Mouse (Mus musculus) forebrain, embryonic 14.5 days (tissue): Measurements from ENCODE around the gene Ppp2r3a. TPM values are rescaled to one million over a fixed set of nuclear protein-coding genes. Genes with fewer than 3 reads are reported as not detected.

Experiments used
- ATAC-seq: fragments of 200-750 bp; cut with Nextera tagmentation; 2 replicates; pipeline ENCODE4 v1.8.0; 2017; ENCODE audit warnings: mild to moderate bottlenecking, moderate library complexity
- DNase-seq: peaks from one replicate; pipeline ENCODE4 v3.0.0-alpha.2; 2015; ENCODE audit warnings: low spot score
- H3K27ac ChIP-seq: fragments of 300-500 bp; sonication (generic); 2 replicates; pipeline ENCODE4 v1.5.1; 2014; ENCODE audit warnings: low read depth, mild to moderate bottlenecking, control low read depth, low read length, moderate library complexity
- H3K27me3 ChIP-seq: fragments of 300-500 bp; sonication (generic); replicated peaks from 2 replicates; pipeline ENCODE4 v1.6.1; 2014; ENCODE audit warnings: low read length, control low read depth, mixed read lengths; ENCODE audit not compliant: control insufficient read depth, insufficient read depth
- H3K36me3 ChIP-seq: fragments of 300-500 bp; sonication (generic); 2 replicates; pipeline ENCODE4 v1.6.1; 2014; ENCODE audit warnings: low read length, control low read depth; ENCODE audit not compliant: control insufficient read depth, insufficient read depth
- H3K4me1 ChIP-seq: fragments of 300-500 bp; sonication (generic); 2 replicates; pipeline ENCODE4 v1.6.1; 2014; ENCODE audit warnings: antibody characterized with exemption, low read length, control low read depth; ENCODE audit not compliant: control insufficient read depth, insufficient read depth
- H3K4me2 ChIP-seq: fragments of 300-500 bp; sonication (generic); 2 replicates; pipeline ENCODE4 v1.6.1; 2014; ENCODE audit warnings: mild to moderate bottlenecking, control low read depth, low read length
- H3K4me3 ChIP-seq: fragments of 300-500 bp; sonication (generic); 2 replicates; pipeline ENCODE4 v1.5.1; 2014; ENCODE audit warnings: low read depth, low read length, control low read depth
- H3K9ac ChIP-seq: fragments of 300-500 bp; sonication (generic); 2 replicates; pipeline ENCODE4 v1.6.1; 2014; ENCODE audit warnings: mild to moderate bottlenecking, low read length, control low read depth, moderate library complexity
- H3K9me3 ChIP-seq: fragments of 300-500 bp; sonication (generic); replicated peaks from 2 replicates; pipeline ENCODE4 v1.6.1; 2016; ENCODE audit warnings: low read length, control low read depth, mixed read lengths; ENCODE audit not compliant: control insufficient read depth
- WGBS: fragments of 180-500 bp; shearing (Covaris S2); extraction: QIAGEN DNeasy Blood & Tissue Kit; methylation state at CpG from one replicate; pipeline ENCODE4 v1.1.7; 2014; 5-methylcytosine and 5-hydroxymethylcytosine counted together
- polyA plus RNA-seq: library from polyadenylated mRNA; unstranded; fragments of >200 nt; fragmentation: Nextera tagmentation; extraction: Ambion mirVana; gene quantifications from 2 replicates; pipeline ENCODE4 v1.2.1, GENCODE M21; 2014

Ppp2r3a gene
- polyA plus RNA-seq, 1 experiment from 2014 or later, result 20.6 TPM

DNA sequence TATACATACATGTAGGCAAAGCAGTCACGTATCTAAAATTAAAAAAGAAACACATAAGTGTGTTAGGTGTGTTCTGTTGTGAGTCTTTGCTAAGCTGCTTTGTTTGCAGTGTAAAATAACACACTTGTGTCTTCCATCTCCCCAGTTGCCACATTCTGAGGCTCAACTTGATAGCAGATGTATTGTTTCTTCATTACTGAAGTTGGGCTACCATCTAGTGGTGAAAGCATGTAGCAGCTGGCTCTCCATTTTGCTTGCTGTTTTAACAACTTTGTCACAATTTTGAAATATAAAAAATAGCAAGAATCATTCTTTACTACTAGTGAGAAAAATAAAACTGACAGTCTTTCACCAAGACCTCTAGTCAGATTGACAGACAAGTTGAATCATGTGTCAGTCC, 92.2 kb downstream of the Ppp2r3a start:
- no peak overlapping the region for H3K4me2 ChIP-seq
- no peaks in the 10 kb centered on the region for H3K27me3 ChIP-seq
- ATAC-seq, result no peak
- H3K9me3 ChIP-seq, result no peaks in the 10 kb centered on the region
- H3K4me1 ChIP-seq, result no peaks in the 10 kb centered on the region
- WGBS, result 88% methylated on average over 1 of the region's 1 CpGs
- H3K4me3 ChIP-seq, result no peak overlapping the region
- H3K27ac ChIP-seq, result no peak overlapping the region
- no peaks in the 10 kb centered on the region for H3K36me3 ChIP-seq
- DNase-seq, result peak; percentile 80
- no peak overlapping the region for H3K9ac ChIP-seq

DNA sequence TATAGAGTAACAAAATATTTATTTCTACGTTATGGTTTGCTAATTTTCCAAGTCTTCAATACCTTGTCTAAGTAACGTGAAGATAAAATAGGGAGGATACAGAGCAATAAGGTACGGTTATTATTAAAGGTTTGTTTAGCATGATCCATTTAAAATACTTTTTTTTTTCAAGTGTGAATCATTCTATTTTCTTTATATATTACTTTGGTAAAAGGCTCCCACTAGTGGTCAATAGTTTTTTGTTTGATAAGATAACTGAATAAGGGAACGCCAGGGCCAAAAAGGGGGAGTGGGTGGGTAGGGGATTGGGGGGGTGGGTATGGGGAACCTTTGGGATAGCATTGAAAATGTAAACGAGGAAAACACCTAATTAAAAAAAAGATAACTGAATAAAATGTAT, 98.7 kb downstream of the Ppp2r3a start:
- DNase-seq (peak; percentile 39), ATAC-seq (no peak)
- H3K36me3 ChIP-seq, result no peaks in the 10 kb centered on the region
- H3K9ac ChIP-seq, result no peak overlapping the region
- no peaks in the 10 kb centered on the region for H3K27me3 ChIP-seq
- H3K4me2 ChIP-seq, result no peak overlapping the region
- no peak overlapping the region for H3K4me3 ChIP-seq
- no peak overlapping the region for H3K27ac ChIP-seq
- H3K9me3 ChIP-seq, result no peaks in the 10 kb centered on the region
- 69% methylated on average over 5 of the region's 5 CpGs for WGBS
- no peaks in the 10 kb centered on the region for H3K4me1 ChIP-seq

DNA sequence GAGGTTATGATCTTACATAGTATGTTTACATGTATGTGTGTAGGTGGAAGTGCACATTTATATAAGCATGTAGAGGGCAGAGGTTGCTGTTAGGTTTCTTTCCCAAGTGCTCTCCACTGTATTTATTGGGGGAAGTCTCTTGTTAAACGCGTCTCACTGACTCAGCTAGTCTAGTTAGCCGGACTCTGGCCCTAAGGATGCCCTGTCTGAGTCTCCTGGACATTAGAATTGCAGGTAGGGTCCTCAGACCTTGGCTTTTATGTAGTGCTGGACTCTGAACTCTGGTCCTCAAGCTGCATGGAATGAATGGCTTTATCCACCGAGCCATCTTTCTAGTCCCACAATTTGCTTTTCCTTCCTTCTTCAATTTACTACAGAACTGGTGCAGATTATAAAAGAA, 108.0 kb downstream of the Ppp2r3a start:
- Histone ChIP-seq H3K9me3 (no peaks in the 10 kb centered on the region), H3K9ac (no peak overlapping the region), H3K4me1 (no peaks in the 10 kb centered on the region), H3K36me3 (peaks cover 11% of the 10 kb centered on the region), H3K27me3 (no peaks in the 10 kb centered on the region), H3K27ac (no peak overlapping the region), H3K4me2 (no peak overlapping the region), H3K4me3 (no peak overlapping the region)
- no peak for DNase-seq
- no peak for ATAC-seq
- over 99% methylated on average over 4 of the region's 4 CpGs for WGBS

DNA sequence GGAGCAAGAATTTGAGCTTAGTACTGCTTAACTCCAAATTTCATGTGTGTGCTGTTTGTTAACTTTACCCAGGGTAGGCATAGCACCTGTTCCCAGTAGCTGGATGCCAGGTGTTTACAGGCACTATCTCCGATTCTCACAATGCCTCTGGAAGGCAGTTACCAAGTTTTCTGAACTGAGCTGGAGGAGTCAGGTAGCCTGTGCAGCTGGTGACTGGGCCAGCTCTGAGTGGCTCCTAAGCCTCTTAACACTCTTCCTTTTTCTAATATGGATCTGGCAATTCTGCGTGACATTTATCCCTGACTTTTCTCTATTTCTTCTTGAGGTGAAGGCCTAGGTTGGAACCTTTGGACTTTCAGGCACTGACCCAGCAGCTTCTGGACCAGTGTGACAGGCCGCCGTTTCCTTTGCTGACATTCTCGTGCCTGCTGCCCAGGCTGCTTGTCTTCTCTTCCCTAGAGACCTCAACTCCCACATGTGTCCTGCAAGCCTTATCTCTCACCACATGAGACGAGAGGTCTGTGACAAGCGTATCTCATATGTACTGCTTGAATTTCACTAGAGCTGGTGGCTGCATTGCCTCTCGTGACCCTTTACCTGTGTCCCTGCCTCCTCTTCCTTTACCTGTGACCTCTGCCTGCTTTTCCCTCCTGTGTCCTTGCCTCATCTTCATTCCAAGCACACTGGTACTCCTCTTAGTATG, 137.3 kb downstream of the Ppp2r3a start:
- Histone ChIP-seq H3K27me3 (no peaks in the 10 kb centered on the region), H3K36me3 (no peaks in the 10 kb centered on the region), H3K9ac (no peak overlapping the region), H3K4me1 (no peaks in the 10 kb centered on the region), H3K4me3 (no peak overlapping the region), H3K27ac (no peak overlapping the region), H3K4me2 (no peak overlapping the region), H3K9me3 (no peaks in the 10 kb centered on the region)
- ATAC-seq, result no peak
- DNase-seq, result no peak
- WGBS, result 91% methylated on average over 8 of the region's 8 CpGs

DNA sequence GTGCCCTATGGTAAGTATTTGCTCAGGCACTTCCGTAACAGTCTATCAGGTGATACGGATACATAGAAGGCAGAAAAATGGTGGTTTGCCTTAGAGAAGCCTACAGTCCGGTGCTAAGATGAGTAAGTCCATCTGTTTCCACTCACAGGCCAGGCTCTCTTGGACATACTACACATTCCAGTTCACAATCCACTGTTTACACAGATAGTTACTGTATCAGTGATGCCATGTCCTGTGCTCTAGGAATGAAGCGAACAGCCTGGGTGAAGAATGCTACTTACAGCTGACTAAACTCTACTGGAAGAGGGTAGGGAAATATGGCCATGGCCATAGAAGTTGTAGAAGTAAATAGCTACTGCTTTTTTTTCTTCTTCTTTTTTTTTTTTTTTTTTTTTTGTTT, 138.3 kb downstream of the Ppp2r3a start:
- no peaks in the 10 kb centered on the region for H3K9me3 ChIP-seq
- H3K4me3 ChIP-seq, result no peak overlapping the region
- H3K27me3 ChIP-seq, result no peaks in the 10 kb centered on the region
- no peaks in the 10 kb centered on the region for H3K36me3 ChIP-seq
- 91% methylated on average over 4 of the region's 4 CpGs for WGBS
- H3K4me1 ChIP-seq, result no peaks in the 10 kb centered on the region
- no peak for DNase-seq
- H3K4me2 ChIP-seq, result no peak overlapping the region
- H3K27ac ChIP-seq, result no peak overlapping the region
- no peak overlapping the region for H3K9ac ChIP-seq
- no peak for ATAC-seq

DNA sequence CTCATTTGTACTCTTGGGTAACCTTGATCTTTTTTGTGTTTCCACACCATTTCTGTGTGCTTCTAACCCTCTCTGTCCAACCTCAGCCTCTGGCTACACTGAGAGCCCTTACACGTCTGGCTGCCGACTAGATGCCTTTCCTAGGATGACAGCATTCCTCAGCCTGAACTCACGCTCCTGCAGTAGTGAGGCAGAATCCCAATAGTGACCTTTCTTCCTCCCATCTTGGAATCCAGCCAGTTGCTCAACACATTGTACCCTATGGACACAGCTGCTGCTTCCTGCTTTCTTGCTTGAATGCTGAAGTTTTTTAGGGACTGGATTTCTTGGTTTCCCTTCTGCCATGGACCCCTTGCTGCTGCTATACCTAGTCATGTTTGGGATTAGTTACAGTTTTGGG, 141.6 kb downstream of the Ppp2r3a start:
- Histone ChIP-seq H3K9me3 (no peaks in the 10 kb centered on the region), H3K4me1 (no peaks in the 10 kb centered on the region), H3K36me3 (peaks cover 19% of the 10 kb centered on the region; the same call in 1 of the 2 replicates), H3K27ac (no peak overlapping the region), H3K4me2 (no peak overlapping the region), H3K9ac (no peak overlapping the region), H3K4me3 (no peak overlapping the region), H3K27me3 (no peaks in the 10 kb centered on the region)
- DNase-seq (peak; percentile 48), ATAC-seq (no peak)
- 68% methylated on average over 3 of the region's 3 CpGs for whole genome bisulfite sequencing

DNA sequence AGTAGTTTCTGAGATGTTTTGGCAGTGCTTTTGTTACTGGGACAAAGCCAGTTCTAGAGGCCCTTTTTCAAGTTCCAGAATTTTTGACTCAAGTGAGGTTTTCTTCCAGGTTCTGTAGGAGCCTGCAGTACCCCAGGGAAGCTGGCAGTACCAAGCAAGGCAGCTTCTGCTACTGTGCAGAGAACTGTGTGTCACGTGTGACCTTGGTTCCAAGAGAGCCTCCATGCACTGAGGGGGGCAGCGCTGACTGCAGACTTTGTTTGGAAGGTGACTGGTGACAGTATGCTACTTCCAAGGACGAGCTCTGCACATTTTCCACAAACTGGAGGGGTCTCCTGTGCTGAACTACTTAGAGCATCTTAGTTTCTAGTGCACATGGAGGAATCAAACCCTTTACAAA, 144.2 kb downstream of the Ppp2r3a start:
- no peak overlapping the region for H3K4me2 ChIP-seq
- H3K27me3 ChIP-seq, result no peaks in the 10 kb centered on the region
- peaks cover 23% of the 10 kb centered on the region for H3K36me3 ChIP-seq
- ATAC-seq (no peak), DNase-seq (no peak)
- no peak overlapping the region for H3K4me3 ChIP-seq
- H3K9me3 ChIP-seq, result no peaks in the 10 kb centered on the region
- H3K9ac ChIP-seq, result no peak overlapping the region
- 84% methylated on average over 3 of the region's 3 CpGs for WGBS
- no peak overlapping the region for H3K27ac ChIP-seq
- no peaks in the 10 kb centered on the region for H3K4me1 ChIP-seq

DNA sequence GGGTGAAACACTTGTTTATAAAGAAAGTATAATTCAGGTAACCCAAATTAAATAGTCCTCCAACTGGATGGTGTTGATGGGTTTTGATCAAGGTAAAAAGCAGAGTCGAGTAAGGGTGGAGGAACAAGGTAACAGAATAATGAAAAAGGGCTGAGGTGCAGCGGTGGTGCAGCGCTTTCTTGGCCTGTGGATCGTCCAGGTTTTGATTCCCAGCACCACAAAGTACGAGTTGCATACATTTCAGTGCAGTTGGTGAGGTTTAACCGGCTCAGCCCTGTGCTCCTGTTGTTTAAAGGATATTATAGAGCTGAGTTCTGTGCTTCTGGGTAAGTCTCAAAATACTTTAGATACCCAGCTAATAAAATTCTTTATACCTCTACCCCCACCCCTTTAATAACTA, 145.9 kb downstream of the Ppp2r3a start:
- DNase-seq (no peak), ATAC-seq (no peak)
- Histone ChIP-seq H3K4me3 (no peak overlapping the region), H3K9me3 (no peaks in the 10 kb centered on the region), H3K27me3 (no peaks in the 10 kb centered on the region), H3K36me3 (peaks cover 39% of the 10 kb centered on the region), H3K27ac (no peak overlapping the region), H3K9ac (no peak overlapping the region), H3K4me1 (no peaks in the 10 kb centered on the region), H3K4me2 (no peak overlapping the region)
- WGBS, result 91% methylated on average over 6 of the region's 6 CpGs

DNA sequence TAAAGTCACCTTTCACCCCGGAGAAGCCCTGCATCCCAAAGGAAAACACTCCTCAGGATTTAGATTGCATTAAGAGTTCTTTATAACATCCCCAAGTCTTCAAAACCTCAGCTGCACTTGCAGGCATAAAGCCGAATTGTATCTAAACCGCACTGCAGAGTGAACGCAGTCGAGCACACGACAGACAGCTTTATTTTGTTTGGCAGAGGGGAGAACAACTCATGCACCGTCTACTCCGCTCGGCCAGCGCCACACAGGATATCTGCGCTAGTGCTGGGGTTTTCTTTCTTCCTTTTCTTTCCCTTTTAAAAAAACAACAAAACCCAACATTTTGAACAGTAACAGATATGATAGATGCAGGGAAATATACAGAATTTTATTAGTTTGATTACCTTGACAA, 146.7 kb downstream of the Ppp2r3a start:
- no peak overlapping the region for H3K27ac ChIP-seq
- no peak overlapping the region for H3K4me3 ChIP-seq
- H3K4me1 ChIP-seq, result no peaks in the 10 kb centered on the region
- ATAC-seq, result no peak
- H3K9me3 ChIP-seq, result no peaks in the 10 kb centered on the region
- H3K4me2 ChIP-seq, result no peak overlapping the region
- H3K9ac ChIP-seq, result no peak overlapping the region
- WGBS, result 86% methylated on average over 11 of the region's 11 CpGs
- no peaks in the 10 kb centered on the region for H3K27me3 ChIP-seq
- H3K36me3 ChIP-seq, result peaks cover 43% of the 10 kb centered on the region
- DNase-seq, result no peak
